Mouse (Mus musculus): ENCODE results near the gene Cct4.
A peak's percentile ranks its signal among the peaks of the same experiment; 100 is the strongest.

Gene Cct4

GRCm38 (mm10) chr11:22990393-22991126 lies at the start of gene Cct4:
Gene Cct4 (plus strand): TSS chr11:22990519.
- peak; percentile 90 for DNase-seq (ENCODE audit: low spot score)

GRCm38 (mm10) chr11:22949101-22949500 lies 41.2 kb upstream of the Cct4 start:
- DNase-seq (ENCODE audit: low spot score): no peak

- no peak for DNase-seq (ENCODE audit: low spot score)
These were observed 40.2 kb upstream of the Cct4 start for GRCm38 (mm10) chr11:22950131-22950530.

- DNase-seq (ENCODE audit: low spot score): no peak
These were observed 37.7 kb upstream of the Cct4 start for GRCm38 (mm10) chr11:22952668-22953067.

GRCm38 (mm10) chr11:22956346-22956745 lies 34.0 kb upstream of the Cct4 start:
- no peak for DNase-seq (ENCODE audit: low spot score)

- peak; percentile 30 for DNase-seq (ENCODE audit: low spot score)
These were observed 33.5 kb upstream of the Cct4 start for GRCm38 (mm10) chr11:22956830-22957229.

GRCm38 (mm10) chr11:22957791-22958374 lies 32.4 kb upstream of the Cct4 start:
- DNase-seq (ENCODE audit: low spot score): no peak

- no peak for DNase-seq (ENCODE audit: low spot score)
These were observed 28.2 kb upstream of the Cct4 start for GRCm38 (mm10) chr11:22962101-22962500.

- DNase-seq (ENCODE audit: low spot score): no peak
These were observed 25.9 kb upstream of the Cct4 start for GRCm38 (mm10) chr11:22964401-22964800.

- no peak for DNase-seq (ENCODE audit: low spot score)
These were observed 24.8 kb upstream of the Cct4 start for GRCm38 (mm10) chr11:22965503-22965902.

- no peak for DNase-seq (ENCODE audit: low spot score)
These were observed 20.8 kb upstream of the Cct4 start for GRCm38 (mm10) chr11:22969486-22969885.

GRCm38 (mm10) chr11:22970546-22970945 lies 19.8 kb upstream of the Cct4 start:
- DNase-seq (ENCODE audit: low spot score): no peak

GRCm38 (mm10) chr11:22971835-22972709 lies 18.2 kb upstream of the Cct4 start, which contains the start of gene Zrsr1:
Gene Zrsr1 (plus strand): TSS chr11:22972005.
- DNase-seq (ENCODE audit: low spot score): peak; percentile 35

- peak; percentile 75 for DNase-seq (ENCODE audit: low spot score)
These were observed 17.4 kb upstream of the Cct4 start for GRCm38 (mm10) chr11:22972746-22973526.

- DNase-seq (ENCODE audit: low spot score): no peak
These were observed 16.7 kb upstream of the Cct4 start for GRCm38 (mm10) chr11:22973599-22973998.

- DNase-seq (ENCODE audit: low spot score): no peak
These were observed 12.1 kb upstream of the Cct4 start for GRCm38 (mm10) chr11:22978215-22978614.

GRCm38 (mm10) chr11:22978711-22979110 lies 11.6 kb upstream of the Cct4 start:
- DNase-seq (ENCODE audit: low spot score): no peak

- no peak for DNase-seq (ENCODE audit: low spot score)
These were observed 11.1 kb upstream of the Cct4 start for GRCm38 (mm10) chr11:22979221-22979620.

GRCm38 (mm10) chr11:22981041-22981440 lies 9.3 kb upstream of the Cct4 start:
- DNase-seq (ENCODE audit: low spot score): no peak

GRCm38 (mm10) chr11:22981543-22981950 lies 8.8 kb upstream of the Cct4 start:
- DNase-seq (ENCODE audit: low spot score): no peak

GRCm38 (mm10) chr11:22981984-22982757 lies 8.1 kb upstream of the Cct4 start, which contains the start of the genes Gm28048 and Commd1:
Gene Gm28048 (minus strand): TSS chr11:22982090.
Gene Commd1 (minus strand): TSS chr11:22982382.
- peak; percentile 99 for DNase-seq (ENCODE audit: low spot score)
